ENCODE assay signal across 7 mouse cellular contexts in the genomic region with DNA sequence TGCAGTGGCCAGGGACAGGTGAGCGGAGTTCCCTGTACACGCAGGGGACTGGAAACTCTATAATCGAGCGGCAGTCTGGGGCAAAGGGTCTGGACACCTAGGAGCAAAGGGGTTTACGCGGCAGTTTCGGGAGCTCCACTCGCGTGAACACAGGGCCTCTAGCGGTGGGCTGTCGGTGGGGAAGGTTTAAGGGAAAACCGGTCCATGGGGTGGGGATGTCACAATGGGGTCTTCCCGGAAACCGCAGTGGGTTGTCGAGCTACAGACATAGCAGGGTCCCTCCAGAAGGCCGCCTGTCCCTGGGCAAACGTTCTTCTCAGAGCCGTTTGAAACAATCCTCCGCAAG.
DNase-seq lines count a peak whose midpoint lies in the region; ATAC-seq lines count a peak whose summit lies in the region.

No protein-coding gene starts in this region.

- intact Hi-C loops in left cerebral cortex, postnatal 36 days (cut with DNase I), result loop anchor here (5.0 kb wide), 1 partner anchor 113 kb away; no protein-coding TSS in a partner anchor

- WGBS in lung, embryonic 16.5 days, result under 1% methylated on average over 19 of the region's 19 CpGs
- WGBS in embryonic facial prominence, embryonic 10.5 days, result under 1% methylated on average over 19 of the region's 19 CpGs

- peak overlapping the region; percentile 98 for H3K4me3 ChIP-seq in lung, embryonic 16.5 days (ENCODE audit: low read length)
- peak overlapping the region; percentile 97 for H3K4me3 ChIP-seq in embryonic facial prominence, embryonic 10.5 days
- H3K4me3 ChIP-seq in megakaryocyte, embryonic 14.5 days (replicated peaks), result peak overlapping the region; percentile 96

- H3K27ac ChIP-seq in lung, embryonic 16.5 days (ENCODE audit: low read length), result peak overlapping the region; percentile 79
- peak overlapping the region; percentile 96 for H3K27ac ChIP-seq in embryonic facial prominence, embryonic 10.5 days (replicated peaks)

- no peak for DNase-seq in lung, postnatal 4 days
- DNase-seq in embryonic facial prominence, embryonic 10.5 days (ENCODE audit: low spot score), result no peak
- no peak for DNase-seq in adrenal gland, postnatal 10 days
- no peak for DNase-seq in left cerebral cortex, postnatal 36 days (ENCODE audit: low spot score in 2 of 2)

- no peaks in the 10 kb centered on the region for H3K27me3 ChIP-seq in lung, embryonic 16.5 days (ENCODE audit: control insufficient read depth, insufficient read depth, low read depth, low read length)
- no peaks in the 10 kb centered on the region; the same call in 1 of the 2 replicates for H3K27me3 ChIP-seq in embryonic facial prominence, embryonic 10.5 days (replicated peaks; ENCODE audit: low read depth, poor library complexity, severe bottlenecking)
- peaks cover 16% of the 10 kb centered on the region for H3K27me3 ChIP-seq in megakaryocyte, embryonic 14.5 days (replicated peaks)

- H3K4me1 ChIP-seq in lung, embryonic 16.5 days (replicated peaks; ENCODE audit: control insufficient read depth, insufficient read depth, low read length), result peaks cover 6% of the 10 kb centered on the region; the same call in 1 of the 2 replicates
- peaks cover 35% of the 10 kb centered on the region for H3K4me1 ChIP-seq in embryonic facial prominence, embryonic 10.5 days
- peaks cover 32% of the 10 kb centered on the region for H3K4me1 ChIP-seq in megakaryocyte, embryonic 14.5 days

- H3K9me3 ChIP-seq in lung, embryonic 16.5 days (ENCODE audit: control insufficient read depth, low read length), result no peaks in the 10 kb centered on the region
- no peaks in the 10 kb centered on the region for H3K9me3 ChIP-seq in embryonic facial prominence, embryonic 10.5 days
- no peaks in the 10 kb centered on the region for H3K9me3 ChIP-seq in megakaryocyte, embryonic 14.5 days

- H3K4me2 ChIP-seq in lung, embryonic 16.5 days (ENCODE audit: low read depth, low read length), result peak overlapping the region; percentile 97

- ATAC-seq in lung, embryonic 16.5 days (ENCODE audit: low read depth), result peak; percentile 60
- ATAC-seq in granulocyte monocyte progenitor cell, adult 5-6 weeks (replicated peaks; ENCODE audit: poor library complexity, severe bottlenecking), result peak; percentile 72

- H3K9ac ChIP-seq in lung, embryonic 16.5 days (ENCODE audit: low read length), result peak overlapping the region; percentile 95

- H3K36me3 ChIP-seq in lung, embryonic 16.5 days (ENCODE audit: control insufficient read depth, insufficient read depth, low read length), result peaks cover 4% of the 10 kb centered on the region; the same call in 1 of the 2 replicates
- peaks cover 25% of the 10 kb centered on the region for H3K36me3 ChIP-seq in embryonic facial prominence, embryonic 10.5 days (replicated peaks)
- H3K36me3 ChIP-seq in megakaryocyte, embryonic 14.5 days (replicated peaks; ENCODE audit: low read length), result peaks cover 17% of the 10 kb centered on the region
